Mouse (Mus musculus) neural tube, embryonic 15.5 days (tissue): ENCODE results near the gene Asic2. TPM values are rescaled to one million over a fixed set of nuclear protein-coding genes. Genes with fewer than 3 reads are reported as not detected.
A peak's percentile ranks its signal among the peaks of the same experiment; 100 is the strongest.

Source experiments
- ATAC-seq: fragments of 200-750 bp; cut with Nextera tagmentation; 2 replicates; pipeline ENCODE4 v1.8.0; 2017; ENCODE audit warnings: mild to moderate bottlenecking, moderate TSS enrichment, moderate library complexity; ENCODE audit not compliant: low FRiP score
- H3K27ac ChIP-seq: fragments of 300-500 bp; sonication (generic); replicated peaks from 2 replicates; pipeline ENCODE4 v1.5.1; 2015; ENCODE audit warnings: mild to moderate bottlenecking, inconsistent platforms
- H3K27me3 ChIP-seq: fragments of 300-500 bp; sonication (generic); replicated peaks from 2 replicates; pipeline ENCODE4 v1.6.1; 2015; ENCODE audit warnings: inconsistent platforms
- H3K36me3 ChIP-seq: fragments of 300-500 bp; sonication (generic); 2 replicates; pipeline ENCODE4 v1.6.1; 2015; ENCODE audit warnings: inconsistent platforms
- H3K4me1 ChIP-seq: fragments of 300-500 bp; sonication (generic); 2 replicates; pipeline ENCODE4 v1.6.1; 2015; ENCODE audit warnings: inconsistent platforms
- H3K4me2 ChIP-seq: fragments of 300-500 bp; sonication (generic); 2 replicates; pipeline ENCODE4 v1.6.1; 2015; ENCODE audit warnings: inconsistent platforms, mild to moderate bottlenecking, moderate library complexity
- H3K4me3 ChIP-seq: fragments of 300-500 bp; sonication (generic); replicated peaks from 2 replicates; pipeline ENCODE4 v1.5.1; 2015; ENCODE audit warnings: mild to moderate bottlenecking, inconsistent platforms
- H3K9ac ChIP-seq: fragments of 300-500 bp; sonication (generic); replicated peaks from 2 replicates; pipeline ENCODE4 v1.6.1; 2015; ENCODE audit warnings: mild to moderate bottlenecking, inconsistent platforms
- H3K9me3 ChIP-seq: fragments of 300-500 bp; sonication (generic); replicated peaks from 2 replicates; pipeline ENCODE4 v1.6.1; 2016; ENCODE audit warnings: inconsistent platforms
- WGBS: fragments of 180-500 bp; shearing (Covaris S2); methylation state at CpG from one replicate; pipeline ENCODE4 v1.1.7; 2015; ENCODE audit warnings: mixed read lengths; 5-methylcytosine and 5-hydroxymethylcytosine counted together
- polyA plus RNA-seq: library from polyadenylated mRNA; unstranded; fragments of >200 nt; fragmentation: Nextera tagmentation; extraction: Ambion mirVana; gene quantifications from 2 replicates; pipeline ENCODE4 v1.2.1, GENCODE M21; 2015

Gene Asic2
- polyA plus RNA-seq, 1 experiment from 2014 or later, result 21.3 TPM

DNA sequence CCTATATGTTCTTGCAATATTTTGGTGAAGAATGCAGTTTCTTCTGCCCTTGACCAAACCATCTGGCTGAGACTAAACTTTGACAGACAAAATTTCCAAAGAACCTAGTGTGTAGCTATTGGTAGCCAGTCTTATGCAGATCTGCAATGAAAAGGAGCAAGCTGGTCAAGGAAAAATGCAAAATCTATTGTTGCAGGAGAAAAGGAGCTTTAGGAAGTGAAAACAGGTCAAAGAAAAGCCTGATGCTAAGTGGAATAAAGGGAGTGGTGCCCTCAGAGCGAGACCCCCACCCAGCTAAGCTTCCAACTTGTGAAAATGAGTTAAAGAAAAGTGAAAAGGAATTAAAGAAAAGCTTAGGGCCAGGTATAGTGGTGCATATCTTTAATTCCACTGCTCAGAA, 135.9 kb downstream of the Asic2 start:
- WGBS, result 76% methylated on average over 1 of the region's 1 CpGs
- 0 out of 2 replicates have a peak, but pooled peaks cover 3% of the 10 kb centered on the region for H3K4me1 ChIP-seq
- H3K36me3 ChIP-seq, result no peaks in the 10 kb centered on the region
- H3K4me3 ChIP-seq, result no peak overlapping the region
- no peaks in the 10 kb centered on the region for H3K27me3 ChIP-seq
- no peak for ATAC-seq
- no peak overlapping the region for H3K27ac ChIP-seq
- no peaks in the 10 kb centered on the region for H3K9me3 ChIP-seq
- no peak overlapping the region for H3K4me2 ChIP-seq
- no peak overlapping the region for H3K9ac ChIP-seq

GRCm38 (mm10) chr11:81816531-81816930, 151.7 kb downstream of the Asic2 start:
- no peak for ATAC-seq
- H3K4me1 ChIP-seq, result 0 out of 2 replicates have a peak, but pooled peaks cover 7% of the 10 kb centered on the region
- H3K27me3 ChIP-seq, result no peaks in the 10 kb centered on the region
- WGBS, result 31% methylated on average over 5 of the region's 5 CpGs
- no peak overlapping the region for H3K9ac ChIP-seq
- H3K9me3 ChIP-seq, result no peaks in the 10 kb centered on the region
- H3K4me3 ChIP-seq, result no peak overlapping the region
- no peaks in the 10 kb centered on the region for H3K36me3 ChIP-seq
- no peak overlapping the region for H3K27ac ChIP-seq
- no peak overlapping the region for H3K4me2 ChIP-seq

- Histone ChIP-seq H3K4me1 (0 out of 2 replicates have a peak, but pooled peaks cover 7% of the 10 kb centered on the region), H3K36me3 (no peaks in the 10 kb centered on the region), H3K27ac (no peak overlapping the region), H3K4me3 (no peak overlapping the region), H3K9me3 (no peaks in the 10 kb centered on the region), H3K4me2 (no peak overlapping the region), H3K9ac (no peak overlapping the region), H3K27me3 (no peaks in the 10 kb centered on the region)
- no peak for ATAC-seq
- 81% methylated on average over 1 of the region's 1 CpGs for WGBS
Observed at GRCm38 (mm10) chr11:81814816-81815215, 153.4 kb downstream of the Asic2 start.

DNA sequence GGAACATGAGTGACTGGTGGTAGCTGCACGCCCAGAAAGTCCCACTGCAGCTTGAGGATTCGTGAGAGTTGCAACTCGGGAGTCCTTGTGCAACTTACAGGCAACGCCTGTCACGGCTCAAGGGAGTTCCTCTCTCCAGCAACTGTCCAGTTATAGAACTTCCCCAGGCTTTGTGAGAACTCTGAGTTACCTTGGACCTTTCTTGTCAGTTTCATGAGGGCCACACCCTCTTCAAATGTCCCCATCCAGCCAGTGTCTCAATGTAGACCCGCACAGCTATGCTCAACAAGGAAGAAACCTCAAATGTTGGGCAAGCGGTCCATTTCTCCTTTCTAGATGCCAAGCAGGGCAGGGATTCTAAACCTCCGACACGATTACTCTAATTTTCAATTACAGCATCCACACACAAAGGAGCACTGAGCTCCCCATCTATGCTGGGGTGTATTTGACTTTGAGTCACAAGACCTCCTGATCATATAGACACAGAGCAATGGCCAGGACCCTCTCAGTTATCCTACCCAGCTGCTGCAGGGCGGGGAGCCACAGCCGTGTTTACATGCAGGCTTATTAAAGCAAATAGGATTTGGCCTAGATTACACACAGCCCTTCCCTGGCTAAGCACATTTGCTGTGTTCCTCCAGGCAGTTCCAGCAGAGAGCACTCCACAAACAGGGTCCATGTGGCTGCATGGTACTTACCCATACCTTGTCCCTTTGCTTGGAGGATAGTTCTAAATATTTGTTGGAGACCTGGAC, 161.2 kb downstream of the Asic2 start:
- H3K4me1 ChIP-seq, result 0 out of 2 replicates have a peak, but pooled peaks cover 7% of the 10 kb centered on the region
- H3K9ac ChIP-seq, result no peak overlapping the region
- H3K36me3 ChIP-seq, result no peaks in the 10 kb centered on the region
- no peak overlapping the region for H3K27ac ChIP-seq
- WGBS, result 88% methylated on average over 11 of the region's 11 CpGs
- ATAC-seq, result no peak
- no peaks in the 10 kb centered on the region for H3K27me3 ChIP-seq
- no peaks in the 10 kb centered on the region for H3K9me3 ChIP-seq
- H3K4me3 ChIP-seq, result no peak overlapping the region
- no peak overlapping the region for H3K4me2 ChIP-seq

- no peak overlapping the region for H3K4me2 ChIP-seq
- WGBS, result 36% methylated on average over 2 of the region's 2 CpGs
- H3K27me3 ChIP-seq, result no peaks in the 10 kb centered on the region
- H3K9me3 ChIP-seq, result no peaks in the 10 kb centered on the region
- no peak overlapping the region for H3K27ac ChIP-seq
- no peak overlapping the region for H3K9ac ChIP-seq
- H3K4me1 ChIP-seq, result 0 out of 2 replicates have a peak, but pooled peaks cover 9% of the 10 kb centered on the region
- H3K4me3 ChIP-seq, result no peak overlapping the region
- no peak for ATAC-seq
- no peaks in the 10 kb centered on the region for H3K36me3 ChIP-seq
Observed at GRCm38 (mm10) chr11:81803544-81803943, 164.7 kb downstream of the Asic2 start.

GRCm38 (mm10) chr11:81802614-81803013, 165.6 kb downstream of the Asic2 start:
- no peak for ATAC-seq
- no peak overlapping the region for H3K27ac ChIP-seq
- no peak overlapping the region for H3K4me2 ChIP-seq
- no peak overlapping the region for H3K4me3 ChIP-seq
- H3K4me1 ChIP-seq, result 0 out of 2 replicates have a peak, but pooled peaks cover 9% of the 10 kb centered on the region
- H3K9ac ChIP-seq, result no peak overlapping the region
- WGBS, result 50% methylated on average over 1 of the region's 1 CpGs
- no peaks in the 10 kb centered on the region for H3K36me3 ChIP-seq
- H3K9me3 ChIP-seq, result no peaks in the 10 kb centered on the region
- H3K27me3 ChIP-seq, result no peaks in the 10 kb centered on the region

DNA sequence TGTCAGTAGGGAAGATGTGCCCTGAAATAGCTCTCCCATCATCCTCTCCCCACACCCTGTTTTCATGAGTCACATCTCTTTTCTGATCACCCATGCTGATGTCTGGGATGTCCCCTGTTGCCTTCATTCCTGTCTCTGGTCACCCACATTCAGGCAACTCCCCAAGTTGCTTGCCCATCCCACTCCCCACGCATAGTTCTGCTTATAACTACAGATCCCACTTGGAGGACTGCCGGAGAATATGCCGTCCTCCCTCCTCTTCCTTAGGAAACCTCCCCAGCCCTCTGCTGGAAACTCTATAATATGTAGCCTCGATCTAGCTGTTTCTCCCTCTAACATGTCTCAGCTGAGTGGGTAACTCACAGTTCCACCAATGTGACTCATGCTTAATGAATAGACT, 167.4 kb downstream of the Asic2 start:
- Histone ChIP-seq H3K36me3 (no peaks in the 10 kb centered on the region), H3K27me3 (no peaks in the 10 kb centered on the region), H3K9me3 (no peaks in the 10 kb centered on the region), H3K27ac (no peak overlapping the region), H3K4me1 (peaks cover 19% of the 10 kb centered on the region), H3K9ac (no peak overlapping the region), H3K4me2 (no peak overlapping the region), H3K4me3 (no peak overlapping the region)
- no peak for ATAC-seq
- 78% methylated on average over 4 of the region's 4 CpGs for WGBS

DNA sequence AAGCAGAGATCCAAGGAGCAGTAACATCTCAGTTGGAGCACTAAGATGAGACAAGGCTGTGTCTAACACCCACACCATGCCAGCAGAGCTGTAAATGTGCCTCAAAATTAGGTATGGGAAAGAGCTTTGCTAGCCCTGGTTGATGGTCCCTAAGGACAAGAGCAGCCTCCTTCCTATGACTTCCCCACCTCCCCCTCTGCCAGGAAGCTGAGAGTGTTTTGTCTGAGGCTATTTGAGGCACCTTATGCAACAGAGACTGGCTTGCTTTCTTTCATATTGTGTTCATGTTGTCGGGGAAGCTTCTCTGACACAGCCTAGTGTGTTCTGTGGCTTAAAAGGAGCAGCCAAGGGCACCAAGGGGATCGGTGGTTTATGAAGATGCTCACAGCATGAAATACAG, 174.7 kb downstream of the Asic2 start:
- Histone ChIP-seq H3K4me2 (no peak overlapping the region), H3K27ac (no peak overlapping the region), H3K36me3 (no peaks in the 10 kb centered on the region), H3K9me3 (no peaks in the 10 kb centered on the region), H3K9ac (no peak overlapping the region), H3K27me3 (no peaks in the 10 kb centered on the region), H3K4me1 (peaks cover 16% of the 10 kb centered on the region), H3K4me3 (no peak overlapping the region)
- ATAC-seq, result no peak
- 68% methylated on average over 2 of the region's 2 CpGs for WGBS

DNA sequence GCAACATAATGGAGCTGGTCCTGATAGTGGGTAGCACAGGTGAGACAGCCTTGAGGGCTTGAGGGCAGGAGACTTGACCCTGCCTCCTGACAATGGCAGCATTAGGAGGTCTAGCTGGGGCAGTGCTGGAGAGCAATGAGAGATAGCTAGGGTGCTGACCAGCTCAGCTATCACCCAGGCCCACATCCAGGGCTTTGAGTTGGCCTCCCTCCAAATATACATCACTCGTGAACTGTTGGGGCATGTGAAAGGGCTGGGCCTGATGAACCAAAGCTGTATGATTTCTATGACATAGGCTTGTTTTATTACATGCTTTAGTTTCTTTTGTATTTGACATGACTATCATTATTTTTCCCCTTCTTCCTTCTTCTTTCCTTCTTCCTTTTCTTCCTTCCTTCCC, 176.7 kb downstream of the Asic2 start:
- Histone ChIP-seq H3K36me3 (no peaks in the 10 kb centered on the region), H3K9ac (no peak overlapping the region), H3K9me3 (no peaks in the 10 kb centered on the region), H3K27ac (no peak overlapping the region), H3K4me3 (no peak overlapping the region), H3K27me3 (no peaks in the 10 kb centered on the region), H3K4me1 (peaks cover 7% of the 10 kb centered on the region), H3K4me2 (no peak overlapping the region)
- WGBS, result 71% methylated on average over 1 of the region's 1 CpGs
- no peak for ATAC-seq

DNA sequence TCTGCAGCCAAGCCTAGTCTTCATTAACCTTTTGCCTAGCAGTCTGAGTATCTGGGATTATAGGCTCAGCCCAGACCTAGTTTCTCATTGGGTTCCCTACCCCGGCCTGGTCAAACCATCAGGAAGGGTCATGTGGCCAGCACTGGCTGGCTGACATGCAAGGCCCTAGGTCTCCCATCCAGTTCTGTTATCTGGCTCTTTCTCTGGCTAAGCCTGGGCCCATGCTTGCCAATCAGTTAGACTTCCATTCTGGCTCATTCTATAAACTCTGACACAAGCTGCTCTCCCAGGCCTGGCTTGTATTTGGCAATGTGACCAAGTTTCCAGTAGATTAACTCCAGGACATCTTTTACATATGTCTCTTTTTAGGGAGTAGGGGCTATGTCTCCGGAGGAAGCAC, 187.7 kb downstream of the Asic2 start:
- H3K4me3 ChIP-seq, result no peak overlapping the region
- H3K9me3 ChIP-seq, result no peaks in the 10 kb centered on the region
- WGBS, result 84% methylated on average over 2 of the region's 2 CpGs
- H3K9ac ChIP-seq, result no peak overlapping the region
- no peak overlapping the region for H3K27ac ChIP-seq
- H3K4me2 ChIP-seq, result no peak overlapping the region
- no peaks in the 10 kb centered on the region for H3K36me3 ChIP-seq
- peaks cover 9% of the 10 kb centered on the region; the same call in 1 of the 2 replicates for H3K4me1 ChIP-seq
- H3K27me3 ChIP-seq, result peaks cover 5% of the 10 kb centered on the region; the same call in 1 of the 2 replicates
- ATAC-seq, result no peak

GRCm38 (mm10) chr11:81779881-81780280, 188.4 kb downstream of the Asic2 start:
- 69% methylated on average over 7 of the region's 7 CpGs for WGBS
- no peaks in the 10 kb centered on the region for H3K9me3 ChIP-seq
- H3K4me3 ChIP-seq, result no peak overlapping the region
- no peak overlapping the region for H3K9ac ChIP-seq
- peaks cover 12% of the 10 kb centered on the region for H3K27me3 ChIP-seq
- H3K4me2 ChIP-seq, result no peak overlapping the region
- H3K4me1 ChIP-seq, result peaks cover 9% of the 10 kb centered on the region; the same call in 1 of the 2 replicates
- no peak overlapping the region for H3K27ac ChIP-seq
- ATAC-seq, result no peak
- no peaks in the 10 kb centered on the region for H3K36me3 ChIP-seq

DNA sequence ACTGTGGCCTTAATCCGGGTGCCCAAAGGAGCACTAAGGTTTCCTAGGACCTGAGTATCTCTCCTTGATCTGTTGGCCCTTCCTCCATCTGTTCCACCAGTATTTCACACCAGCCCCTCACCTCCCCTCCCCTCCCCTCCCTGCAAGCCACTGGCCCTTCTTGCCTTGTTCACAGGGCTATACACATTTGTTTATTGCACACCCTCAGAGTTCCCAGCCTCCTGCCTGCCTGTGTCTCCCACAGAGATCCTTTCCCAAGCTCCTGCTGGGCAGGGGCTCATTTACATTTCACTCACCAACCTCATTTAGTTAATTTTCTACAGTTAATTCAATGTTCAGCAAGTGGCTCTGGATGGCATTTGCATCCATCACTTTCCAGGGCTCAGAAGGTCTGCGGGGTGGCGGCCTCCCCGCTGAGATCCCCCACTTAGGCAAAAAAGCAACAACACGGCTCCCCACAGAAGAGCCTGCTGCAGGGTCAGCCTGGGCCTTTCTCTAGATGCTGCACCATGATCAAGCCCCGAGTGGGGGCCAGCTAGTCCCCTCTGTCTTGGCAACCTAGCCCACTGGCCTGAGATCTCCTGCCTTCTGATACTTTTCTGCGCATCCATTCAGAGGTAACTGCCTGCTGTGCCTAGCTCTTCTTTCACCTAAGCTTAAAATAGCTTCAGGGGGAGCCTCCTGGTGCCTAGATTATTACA, 196.9 kb downstream of the Asic2 start:
- H3K27ac ChIP-seq, result no peak overlapping the region
- no peak overlapping the region for H3K4me3 ChIP-seq
- ATAC-seq, result peak; percentile 47; the same call in 1 of the 2 replicates
- no peak overlapping the region for H3K4me2 ChIP-seq
- peaks cover 19% of the 10 kb centered on the region for H3K4me1 ChIP-seq
- 6% methylated on average over 7 of the region's 7 CpGs for WGBS
- no peak overlapping the region for H3K9ac ChIP-seq
- no peaks in the 10 kb centered on the region for H3K9me3 ChIP-seq
- no peaks in the 10 kb centered on the region for H3K36me3 ChIP-seq
- peaks cover 14% of the 10 kb centered on the region for H3K27me3 ChIP-seq
